Mouse (Mus musculus): ENCODE data around the gene Lgr4.

The Lgr4 gene

GRCm38 (mm10) chr2:110017087-110017486 lies 99.6 kb downstream of the Lgr4 start:
- DNase-seq (ENCODE audit: low read depth), result no peak

- DNase-seq (ENCODE audit: low read depth), result peak; percentile 96
These were observed 100.4 kb downstream of the Lgr4 start, which contains the start of gene Ccdc34 for GRCm38 (mm10) chr2:110017616-110018505. TSS of gene Ccdc34 (plus strand) at chr2:110017817.

GRCm38 (mm10) chr2:110019656-110020055 lies 102.2 kb downstream of the Lgr4 start:
- DNase-seq (ENCODE audit: low read depth), result no peak

- no peak for DNase-seq (ENCODE audit: low read depth)
These were observed 103.0 kb downstream of the Lgr4 start for GRCm38 (mm10) chr2:110020430-110020829.

- DNase-seq (ENCODE audit: low read depth), result no peak
These were observed 118.8 kb downstream of the Lgr4 start for GRCm38 (mm10) chr2:110036265-110036664.

- no peak for DNase-seq (ENCODE audit: low read depth)
These were observed 119.2 kb downstream of the Lgr4 start for GRCm38 (mm10) chr2:110036665-110037064.

GRCm38 (mm10) chr2:110037221-110037620 lies 119.8 kb downstream of the Lgr4 start:
- no peak for DNase-seq (ENCODE audit: low read depth)

- DNase-seq (ENCODE audit: low read depth), result no peak
These were observed 120.9 kb downstream of the Lgr4 start for GRCm38 (mm10) chr2:110038341-110038740.

GRCm38 (mm10) chr2:110042861-110043760 lies 125.7 kb downstream of the Lgr4 start:
- DNase-seq (ENCODE audit: low read depth), result peak; percentile 17

GRCm38 (mm10) chr2:110058424-110058823 lies 141.0 kb downstream of the Lgr4 start:
- DNase-seq (ENCODE audit: low read depth), result no peak

- peak; percentile 65 for DNase-seq (ENCODE audit: low read depth)
These were observed 145.7 kb downstream of the Lgr4 start for GRCm38 (mm10) chr2:110063131-110063530.
